Mouse (Mus musculus) adrenal gland, postnatal 25 days (tissue): ENCODE results near the gene Cdyl. TPM values are rescaled to one million over a fixed set of nuclear protein-coding genes. Genes with fewer than 3 reads are reported as not detected.

Experiments used
- DNase-seq: peaks from one replicate; pipeline ENCODE4 v3.0.0; 2021; ENCODE audit warnings: mixed read lengths
- total RNA-seq: library from RNA; stranded (reverse); gene quantifications from 2 replicates; pipeline ENCODE4 v1.2.3, GENCODE M21; 2021

The Cdyl gene
- total RNA-seq, 1 experiment from 2014 or later: 33.6 TPM

- DNase-seq: no peak
Observed at GRCm38 (mm10) chr13:35843383-35843782, 183.8 kb downstream of the Cdyl start.

- no peak for DNase-seq
Observed at GRCm38 (mm10) chr13:35845306-35845705, 185.7 kb downstream of the Cdyl start.

- no peak for DNase-seq
Observed at GRCm38 (mm10) chr13:35848694-35849093, 189.1 kb downstream of the Cdyl start.

GRCm38 (mm10) chr13:35851581-35851980, 191.9 kb downstream of the Cdyl start:
- no peak for DNase-seq

- no peak for DNase-seq
Observed at GRCm38 (mm10) chr13:35852851-35853575, 193.4 kb downstream of the Cdyl start.

GRCm38 (mm10) chr13:35857486-35857885, 197.9 kb downstream of the Cdyl start:
- DNase-seq: no peak

- peak; percentile 14 for DNase-seq
Observed at GRCm38 (mm10) chr13:35860916-35861315, 201.3 kb downstream of the Cdyl start.

GRCm38 (mm10) chr13:35870659-35871058, 211.0 kb downstream of the Cdyl start:
- no peak for DNase-seq

GRCm38 (mm10) chr13:35871107-35871506, 211.5 kb downstream of the Cdyl start:
- no peak for DNase-seq

- no peak for DNase-seq
Observed at GRCm38 (mm10) chr13:35875396-35875795, 215.8 kb downstream of the Cdyl start.

- DNase-seq: no peak
Observed at GRCm38 (mm10) chr13:35878282-35878681, 218.6 kb downstream of the Cdyl start.

- no peak for DNase-seq
Observed at GRCm38 (mm10) chr13:35879068-35879467, 219.4 kb downstream of the Cdyl start.

GRCm38 (mm10) chr13:35879519-35879918, 219.9 kb downstream of the Cdyl start:
- no peak for DNase-seq

GRCm38 (mm10) chr13:35880555-35881046, 221.0 kb downstream of the Cdyl start:
- no peak for DNase-seq

- DNase-seq: peak; percentile 65
Observed at GRCm38 (mm10) chr13:35886121-35886725, 226.6 kb downstream of the Cdyl start.

GRCm38 (mm10) chr13:35892866-35893265, 233.2 kb downstream of the Cdyl start:
- no peak for DNase-seq

GRCm38 (mm10) chr13:35905378-35905777, 245.7 kb downstream of the Cdyl start:
- no peak for DNase-seq

- DNase-seq: peak; percentile 83
Observed at GRCm38 (mm10) chr13:35905879-35906481, 246.3 kb downstream of the Cdyl start, which contains the start of gene Rpp40. Rpp40 (minus strand) TSS chr13:35906359.

- no peak for DNase-seq
Observed at GRCm38 (mm10) chr13:35911476-35911875, 251.8 kb downstream of the Cdyl start.
